Mouse (Mus musculus) right cerebral cortex, postnatal 25 days (tissue): ENCODE results near the gene Prkd2.
A peak's percentile ranks its signal among the peaks of the same experiment; 100 is the strongest.

Source experiments
- DNase-seq: peaks from one replicate; pipeline ENCODE4 v3.0.0; 2022

Prkd2 gene

GRCm38 (mm10) chr7:16869497-16869896 is 26.8 kb downstream of the Prkd2 start:
- peak; percentile 93 for DNase-seq

DNA sequence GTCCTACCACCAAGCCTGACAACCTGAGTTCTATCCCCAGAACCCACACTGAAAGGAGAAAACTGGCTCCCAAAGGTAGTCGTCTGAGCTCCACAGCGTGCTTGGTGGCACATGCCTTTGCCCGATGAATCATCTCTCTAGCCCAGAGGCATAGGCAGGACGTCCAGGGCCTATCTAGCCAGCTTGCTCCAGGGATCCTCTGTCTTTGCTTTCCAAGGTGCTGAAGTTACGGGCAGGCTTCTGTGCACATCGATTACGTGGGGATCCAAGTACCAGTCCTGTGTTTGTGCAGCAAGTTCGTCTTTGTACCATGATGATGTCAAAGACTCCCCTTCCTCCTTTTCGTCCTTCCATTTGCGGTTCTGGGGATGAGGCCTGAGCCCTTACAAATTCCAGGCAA is 28.9 kb downstream of the Prkd2 start:
- DNase-seq = no peak

- DNase-seq = no peak
Observed at GRCm38 (mm10) chr7:16872478-16872877, 29.8 kb downstream of the Prkd2 start.

GRCm38 (mm10) chr7:16873392-16873791 is 30.7 kb downstream of the Prkd2 start:
- no peak for DNase-seq

GRCm38 (mm10) chr7:16874190-16874589 is 31.5 kb downstream of the Prkd2 start:
- DNase-seq = peak; percentile 75

DNA sequence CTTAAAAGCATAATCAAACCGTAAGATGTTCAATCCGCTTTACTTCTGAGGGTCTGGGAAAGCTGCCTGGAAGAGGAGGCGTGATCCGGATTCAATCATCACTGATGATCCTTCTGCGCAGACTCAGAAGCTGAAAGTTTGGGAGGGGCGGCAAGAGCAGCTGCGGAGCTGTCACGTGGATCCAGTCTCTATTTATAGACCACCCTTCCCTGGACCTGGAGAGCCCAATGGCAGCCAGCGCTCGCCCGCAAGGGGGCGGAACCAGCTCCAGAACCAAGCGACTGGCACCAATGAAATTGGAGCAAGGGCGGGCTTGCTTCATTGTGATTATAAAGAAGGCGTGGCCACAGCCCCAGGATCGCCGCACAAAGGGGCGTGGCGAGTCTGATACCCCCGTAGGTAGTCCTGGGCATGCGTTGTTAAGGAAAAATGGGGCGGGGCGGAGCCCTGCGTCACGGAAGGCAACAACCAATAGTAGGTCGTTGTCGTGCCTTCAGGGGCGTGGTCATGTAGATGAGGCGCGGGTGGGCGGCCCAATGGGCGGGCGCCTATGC is 32.1 kb downstream of the Prkd2 start:
- peak; percentile 100 for DNase-seq

GRCm38 (mm10) chr7:16875310-16875325 is 32.4 kb downstream of the Prkd2 start, which contains the start of gene Dact3:
TSS of gene Dact3 (plus strand) at chr7:16875317.
- no peak for DNase-seq

GRCm38 (mm10) chr7:16875326-16875725 is 32.6 kb downstream of the Prkd2 start:
- no peak for DNase-seq

DNA sequence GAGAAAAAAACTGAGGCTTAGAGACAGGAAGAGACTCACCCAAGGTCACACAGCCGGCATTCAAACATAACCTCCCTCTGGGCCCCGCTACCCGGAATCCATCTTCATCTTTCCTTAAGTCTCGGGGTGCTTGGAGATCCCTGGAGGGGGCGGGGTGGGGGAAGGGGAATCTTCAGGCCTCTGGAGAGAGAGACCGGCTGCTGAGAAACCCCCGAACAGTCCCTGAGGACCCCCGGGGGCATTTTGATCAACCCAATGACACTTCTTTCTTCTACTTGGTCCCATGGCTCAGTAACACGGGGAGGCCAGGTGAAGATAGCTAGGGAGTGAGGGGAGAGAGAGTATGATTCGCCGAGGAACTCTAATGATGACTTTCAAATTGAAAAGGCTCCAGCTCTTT is 33.3 kb downstream of the Prkd2 start:
- no peak for DNase-seq

DNA sequence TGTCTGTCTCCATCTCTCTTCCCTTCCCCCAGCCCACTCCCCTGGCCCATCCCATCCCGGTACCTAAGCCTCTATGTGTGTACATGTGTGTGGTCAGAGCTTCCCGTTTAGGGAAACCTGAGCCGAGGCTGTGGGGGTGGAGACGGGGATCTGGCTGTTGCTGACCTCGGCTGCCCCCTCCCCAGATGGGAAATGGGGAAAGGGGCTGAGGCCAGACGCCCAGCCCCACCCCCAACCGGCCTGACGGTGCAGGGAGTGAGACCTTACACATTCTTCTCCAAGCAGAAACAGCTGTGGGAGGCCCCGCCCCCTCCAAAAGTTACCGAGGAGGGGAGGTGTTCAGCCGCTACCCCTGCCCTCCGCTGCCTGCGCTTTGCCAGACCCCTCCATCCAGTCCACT is 33.9 kb downstream of the Prkd2 start:
- no peak for DNase-seq

- DNase-seq = no peak
Observed at GRCm38 (mm10) chr7:16877717-16878116, 35.0 kb downstream of the Prkd2 start.

- no peak for DNase-seq
Observed at GRCm38 (mm10) chr7:16879796-16880547, 37.3 kb downstream of the Prkd2 start.

DNA sequence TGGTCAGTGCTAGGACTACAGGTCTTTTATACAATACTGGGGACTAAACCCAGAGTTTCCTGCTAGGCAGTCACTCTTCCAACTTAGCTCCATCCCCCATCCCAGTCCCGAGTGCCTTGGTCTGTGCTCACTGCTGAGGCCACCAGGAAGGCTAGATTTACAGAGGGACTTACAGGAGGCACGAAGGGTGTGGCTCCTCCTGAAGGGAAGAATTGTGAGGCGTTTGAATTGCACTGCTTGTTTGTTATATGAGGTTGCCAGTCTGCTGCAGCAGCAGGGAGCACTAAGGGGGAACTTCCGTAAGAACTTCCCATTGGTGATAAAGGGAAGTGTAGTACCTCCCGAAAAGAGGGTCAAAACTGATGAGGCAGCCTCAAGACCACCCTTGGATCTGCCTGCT is 37.9 kb downstream of the Prkd2 start:
- no peak for DNase-seq

DNA sequence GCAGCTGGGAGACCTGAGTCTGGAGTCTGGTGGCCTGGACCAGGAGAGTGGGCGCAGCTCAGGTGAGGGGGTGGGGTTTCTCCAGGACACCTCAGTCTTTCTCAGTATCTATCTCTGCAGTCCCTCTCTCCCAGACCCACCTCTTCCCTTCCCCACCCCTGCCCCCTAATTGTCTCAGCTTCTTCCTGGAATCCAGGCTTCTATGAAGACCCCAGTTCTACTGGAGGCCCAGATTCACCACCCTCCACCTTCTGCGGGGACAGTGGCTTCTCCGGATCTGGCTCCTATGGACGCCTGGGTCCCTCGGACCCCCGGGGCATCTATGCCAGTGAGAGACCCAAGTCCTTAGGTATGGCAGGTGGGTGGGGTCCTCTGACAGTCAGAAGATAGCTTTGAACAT is 40.5 kb downstream of the Prkd2 start:
- no peak for DNase-seq

- no peak for DNase-seq
Observed at GRCm38 (mm10) chr7:16884334-16884733, 41.6 kb downstream of the Prkd2 start.

DNA sequence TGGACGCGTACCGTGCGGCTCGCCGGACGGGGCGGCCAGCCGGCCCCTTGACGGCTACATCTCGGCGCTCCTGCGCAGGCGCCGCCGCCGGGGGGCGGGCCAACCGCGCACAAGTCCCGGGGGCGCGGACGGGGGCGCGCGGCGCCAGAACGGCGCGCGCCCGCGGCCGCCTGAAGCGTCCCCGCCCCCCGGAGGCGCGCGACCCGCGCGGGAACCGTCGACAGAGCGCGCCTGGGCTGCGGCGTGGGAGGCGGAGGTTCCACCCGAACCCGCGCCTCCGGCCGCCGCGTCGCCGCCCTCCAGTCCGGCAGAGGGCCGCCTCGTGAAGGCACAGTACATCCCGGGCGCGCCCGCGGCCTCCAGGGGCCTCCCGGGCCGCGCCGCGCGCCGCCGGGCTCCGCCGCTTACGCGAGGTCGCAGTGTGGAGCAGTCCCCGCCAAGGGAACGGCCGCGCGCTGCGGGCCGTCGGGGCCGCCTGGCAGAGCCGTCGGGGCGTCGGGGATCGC is 42.6 kb downstream of the Prkd2 start:
- no peak for DNase-seq

- no peak for DNase-seq
Observed at GRCm38 (mm10) chr7:16885905-16886304, 43.2 kb downstream of the Prkd2 start.

- DNase-seq = no peak
Observed at GRCm38 (mm10) chr7:16890536-16890935, 47.8 kb downstream of the Prkd2 start.

- no peak for DNase-seq
Observed at GRCm38 (mm10) chr7:16890944-16891343, 48.2 kb downstream of the Prkd2 start.

DNA sequence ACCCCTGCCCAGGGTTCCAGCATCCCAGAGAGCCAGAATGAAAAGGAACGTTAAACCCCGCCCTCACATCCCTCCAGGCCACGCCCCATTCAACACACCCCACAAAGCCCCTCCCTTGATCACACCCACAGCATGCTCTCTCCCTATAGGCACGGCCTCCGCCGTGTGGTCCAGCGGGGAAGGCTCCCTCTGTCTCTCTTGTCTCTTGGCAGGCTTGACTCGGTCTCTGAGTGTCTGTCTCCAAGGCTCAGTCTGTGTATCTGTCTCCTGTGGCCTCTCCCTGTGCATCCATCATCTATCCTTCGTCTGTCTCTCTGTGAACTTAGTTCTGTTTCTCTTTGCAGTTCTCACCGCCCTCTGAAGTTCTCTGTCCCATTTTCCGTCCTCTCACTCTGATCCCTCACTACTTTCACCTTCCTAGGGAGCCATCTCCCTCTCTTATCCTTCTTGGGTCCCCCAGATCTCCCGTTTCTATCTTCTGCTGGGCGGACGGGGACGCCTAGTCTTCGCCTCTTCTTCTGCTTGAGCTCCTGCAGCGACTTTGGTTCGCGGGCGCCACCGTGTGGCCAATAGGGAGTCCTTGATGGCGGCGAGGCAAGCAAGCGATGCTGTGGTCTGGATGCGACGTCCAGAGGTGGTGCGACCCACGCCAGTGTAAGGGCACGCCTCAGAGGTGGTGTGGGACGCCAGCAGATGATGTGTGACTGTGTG is 49.1 kb downstream of the Prkd2 start, which contains the start of gene Gng8:
Gene Gng8, plus strand, starts transcription at position 146 of the 711 bp plus-strand sequence.
- peak; percentile 79 for DNase-seq

DNA sequence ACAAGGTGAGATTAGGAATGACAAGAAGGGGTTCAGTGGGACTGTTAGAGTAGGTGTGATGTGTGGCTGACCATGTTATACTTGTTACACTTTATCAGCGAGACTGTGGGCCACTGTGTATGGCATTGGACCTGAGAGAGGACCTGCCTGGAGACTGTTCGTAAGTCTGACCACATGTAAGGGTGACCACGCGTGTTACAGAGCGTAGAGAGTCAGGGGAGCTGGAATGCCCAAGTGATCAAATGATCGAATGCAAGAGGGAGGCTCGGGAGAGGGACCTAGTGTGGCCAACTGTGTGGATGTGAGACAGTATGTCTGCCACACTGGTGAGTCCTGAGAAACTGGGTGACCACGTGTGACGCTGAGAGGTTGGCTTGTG is 49.6 kb downstream of the Prkd2 start:
- DNase-seq = no peak

- no peak for DNase-seq
Observed at GRCm38 (mm10) chr7:16893612-16894011, 50.9 kb downstream of the Prkd2 start.

GRCm38 (mm10) chr7:16894279-16894678 is 51.6 kb downstream of the Prkd2 start:
- DNase-seq = no peak

DNA sequence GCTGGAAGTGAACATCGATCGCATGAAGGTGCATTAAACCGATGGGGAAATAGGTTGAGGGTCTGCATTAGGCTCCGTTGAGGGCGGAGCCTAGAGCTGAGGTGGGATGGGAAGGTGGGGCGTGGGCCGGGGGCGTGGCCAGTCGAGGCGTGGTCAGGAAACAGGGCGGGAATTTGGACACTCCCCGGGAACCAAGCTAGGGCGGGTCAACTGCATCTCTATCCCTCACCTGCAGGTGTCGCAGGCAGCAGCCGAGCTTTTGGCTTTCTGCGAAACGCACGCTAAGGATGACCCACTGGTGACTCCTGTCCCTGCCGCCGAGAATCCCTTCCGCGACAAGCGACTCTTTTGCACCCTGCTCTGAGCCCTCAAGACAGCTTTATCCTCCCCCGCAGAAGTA is 52.3 kb downstream of the Prkd2 start:
- DNase-seq = peak; percentile 71

DNA sequence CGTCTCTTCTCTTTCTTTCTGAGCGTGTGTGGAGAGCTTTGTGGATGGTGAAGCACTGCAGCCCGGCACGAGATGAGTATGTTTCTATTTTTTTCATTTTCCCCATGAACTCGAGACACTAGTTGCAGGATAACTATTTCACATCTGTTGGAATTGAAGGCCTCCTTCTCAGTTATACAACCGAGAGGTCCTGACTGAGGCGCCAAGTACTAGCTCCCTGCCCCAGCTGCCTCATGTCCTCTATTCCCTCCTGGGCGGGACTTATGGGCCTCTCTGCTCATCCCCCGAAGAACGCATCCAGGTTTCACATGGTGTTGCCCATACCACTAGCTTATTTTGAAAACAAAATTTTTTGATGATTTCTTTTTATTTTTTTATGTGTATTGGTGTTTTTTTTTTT is 52.8 kb downstream of the Prkd2 start:
- DNase-seq = no peak
